Mouse (Mus musculus) bone marrow, adult 2 months (tissue): ENCODE data around the gene Ern1.

Experiments
- CTCF ChIP-seq: fragments of 200-500 bp; IDR thresholded peaks from 2 replicates; pipeline ENCODE4 v1.5.1; 2011; ENCODE audit warnings: low read length, control low read depth; ENCODE audit not compliant: control insufficient read depth, insufficient read depth
- POLR2A ChIP-seq: fragments of 200-500 bp; IDR thresholded peaks from 2 replicates; pipeline ENCODE4 v1.6.1; 2011; ENCODE audit warnings: low read depth, mild to moderate bottlenecking, control low read depth, low read length, borderline replicate concordance; ENCODE audit not compliant: control insufficient read depth

DNA sequence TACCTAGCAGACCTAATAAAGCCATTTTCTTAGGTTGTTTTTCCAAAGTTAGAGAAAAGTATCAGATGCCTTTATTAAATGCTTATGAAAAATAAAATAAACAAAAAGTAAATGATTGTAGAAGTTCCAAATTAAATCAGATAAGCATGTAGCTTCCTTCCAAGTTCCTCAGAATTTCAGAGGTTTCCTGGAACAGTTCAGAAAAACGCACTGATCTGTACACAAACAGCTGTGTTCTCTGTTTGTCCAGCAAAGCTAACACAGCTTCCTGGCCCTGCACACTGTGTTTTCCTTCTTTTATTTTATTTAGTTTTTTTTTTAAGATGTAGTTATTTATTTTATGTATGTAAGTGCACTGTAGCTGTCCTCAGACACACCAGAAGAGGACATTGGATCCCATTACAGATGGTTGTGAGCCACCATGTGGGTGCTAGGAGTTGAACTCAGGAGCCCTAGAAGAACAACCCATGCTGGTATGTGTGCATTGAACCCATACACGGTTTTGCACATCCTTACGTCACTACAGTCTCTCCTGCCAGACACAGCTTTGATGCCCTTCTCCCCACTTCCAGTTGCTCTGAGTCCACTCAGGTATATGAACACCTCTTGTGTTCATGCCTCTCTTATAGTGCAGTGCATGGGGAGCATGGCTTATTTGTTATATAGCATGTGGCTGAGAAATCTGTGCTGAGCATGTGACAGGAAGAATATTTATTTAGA is 74.9 kb downstream of the Ern1 start:
- TF ChIP-seq CTCF (no peak), POLR2A (no peak)
